Mouse (Mus musculus) neutrophil, adult 5-6 weeks (primary cell): ENCODE data around the gene Fam57a. TPM values are rescaled to one million over a fixed set of nuclear protein-coding genes. Genes with fewer than 3 reads are reported as not detected.

Experiments
- total RNA-seq: library from RNA; stranded (forward); fragments of 200-1000 nt; gene quantifications from 2 replicates; pipeline ENCODE4 v1.2.3, GENCODE M21; 2017

The Fam57a gene
- total RNA-seq, 1 experiment from 2014 or later: 1.4 TPM

Other genes starting within 250 kb of the Fam57a start
- 6.6 and 7.9 TPM in 2 replicates for gene Rph3al, start 241.2 kb upstream of the Fam57a start, total RNA-seq
- gene 1700016K19Rik, start 179.8 kb upstream of the Fam57a start, total RNA-seq: not detected in 2 replicates
- gene Rflnb, start 151.9 kb upstream of the Fam57a start, total RNA-seq: 69.2 and 73.0 TPM in 2 replicates
- gene Vps53, start within 50 bp of the Fam57a start, total RNA-seq: 26.3 and 28.9 TPM in 2 replicates
- gene Dbil5, start 37.9 kb downstream of the Fam57a start, total RNA-seq: 2.3 TPM in 1 of 2 replicates, not detected in the other
- 5.2 and 5.4 TPM in 2 replicates for gene Gemin4, start 38.0 kb downstream of the Fam57a start, total RNA-seq
- 6.8 and 7.7 TPM in 2 replicates for gene Mrm3, start 64.0 kb downstream of the Fam57a start, total RNA-seq
- 57.1 and 60.8 TPM in 2 replicates for gene Glod4, start 64.1 kb downstream of the Fam57a start, total RNA-seq
- gene Nxn, start 219.5 kb downstream of the Fam57a start, total RNA-seq: 4.2 and 5.0 TPM in 2 replicates
- gene Timm22, start 227.3 kb downstream of the Fam57a start, total RNA-seq: 4.3 and 5.6 TPM in 2 replicates